Comparison of ENCODE assay signal across 9 mouse cellular contexts in the genomic region with DNA sequence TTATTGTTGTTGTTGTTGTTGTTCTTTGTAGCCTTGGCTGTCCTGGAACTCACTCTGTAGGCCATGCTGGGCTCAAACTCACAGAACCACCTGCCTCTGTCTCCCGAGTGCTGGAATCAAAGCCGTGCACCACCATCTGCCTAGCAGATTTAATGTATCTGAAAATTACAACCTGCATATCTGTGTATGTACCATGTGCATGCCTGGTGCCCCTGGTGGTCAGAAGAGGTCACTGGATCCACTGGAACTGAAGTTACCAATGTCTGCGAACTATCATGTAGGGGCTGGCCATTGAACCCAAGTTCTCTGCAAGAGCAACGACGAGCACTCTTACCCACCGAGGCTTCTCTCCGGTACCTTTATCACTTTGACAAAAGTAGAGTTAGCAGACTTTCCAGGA. TPM values are rescaled to one million over a fixed set of nuclear protein-coding genes. Genes with fewer than 3 reads are reported as not detected.
A peak's percentile ranks its signal among the peaks of the same experiment; 100 is the strongest.
DNase-seq lines count a peak whose midpoint lies in the region; ATAC-seq and TF ChIP-seq lines count a peak whose summit lies in the region.
"Had no signal": no experiment of that assay in that cellular context is flagged by ENCODE, and none has a peak within 500 bp of the region (broad histone marks: within the 10 kb centered on the region; RNA-seq: fewer than 3 reads in every experiment).

No protein-coding gene starts in this region.

- 94% methylated on average over 7 of the region's 7 CpGs for WGBS in midbrain, embryonic 14.5 days
- whole genome bisulfite sequencing in midbrain, embryonic 10.5 days = 95% methylated on average over 7 of the region's 7 CpGs
- 93% methylated on average over 7 of the region's 7 CpGs for WGBS in midbrain, embryonic 16.5 days

- no peaks in the 10 kb centered on the region for H3K36me3 ChIP-seq in midbrain, embryonic 14.5 days (ENCODE audit: control insufficient read depth, insufficient read depth, low read length)
- peaks cover 6% of the 10 kb centered on the region for H3K36me3 ChIP-seq in midbrain, embryonic 10.5 days
- no peaks in the 10 kb centered on the region for H3K36me3 ChIP-seq in midbrain, embryonic 16.5 days (ENCODE audit: control insufficient read depth, insufficient read depth, low read length)

- no peak overlapping the region for H3K4me2 ChIP-seq in midbrain, embryonic 14.5 days (ENCODE audit: low read length)
- H3K4me2 ChIP-seq in midbrain, embryonic 16.5 days (ENCODE audit: low read length) = no peak overlapping the region

- no peak; the same call in 1 of the 2 replicates for ATAC-seq in midbrain, embryonic 14.5 days (ENCODE audit: low FRiP score, low TSS enrichment)
- ATAC-seq in midbrain, embryonic 16.5 days = 0 out of 2 replicates have a peak, but pooled peaks have one; percentile 37

- DNase-seq in heart, adult 11 months = peak; percentile 86
- DNase-seq in heart, adult 18-20 months = no peak
- peak; percentile 18 for DNase-seq in midbrain, embryonic 14.5 days
- no peak for DNase-seq in midbrain, embryonic 10.5 days (ENCODE audit: low spot score)
- DNase-seq in urinary bladder, postnatal 14 days (ENCODE audit: low spot score) = no peak
- no peak for DNase-seq in right cerebral cortex, postnatal 25 days
- DNase-seq: heart, postnatal 36 days had no signal

- no peak overlapping the region for H3K4me3 ChIP-seq in midbrain, embryonic 14.5 days (replicated peaks; ENCODE audit: low read depth, low read length)
- H3K4me3 ChIP-seq in midbrain, embryonic 10.5 days = no peak overlapping the region
- no peak overlapping the region for H3K4me3 ChIP-seq in cortical plate, adult 2 months (ENCODE audit: insufficient read depth, low read length)
- H3K4me3 ChIP-seq in midbrain, embryonic 16.5 days (ENCODE audit: low read depth, low read length) = no peak overlapping the region

- no peaks in the 10 kb centered on the region for H3K9me3 ChIP-seq in midbrain, embryonic 14.5 days (ENCODE audit: control insufficient read depth, low read length)
- no peaks in the 10 kb centered on the region for H3K9me3 ChIP-seq in midbrain, embryonic 10.5 days (replicated peaks)
- no peaks in the 10 kb centered on the region for H3K9me3 ChIP-seq in midbrain, embryonic 16.5 days (replicated peaks; ENCODE audit: control insufficient read depth, low read length, poor library complexity, severe bottlenecking)

- no peaks in the 10 kb centered on the region for H3K27me3 ChIP-seq in midbrain, embryonic 14.5 days (ENCODE audit: control insufficient read depth, insufficient read depth, low read length)
- H3K27me3 ChIP-seq in midbrain, embryonic 10.5 days (ENCODE audit: low read depth, poor library complexity, severe bottlenecking) = no peaks in the 10 kb centered on the region
- no peaks in the 10 kb centered on the region for H3K27me3 ChIP-seq in midbrain, embryonic 16.5 days (ENCODE audit: control insufficient read depth, insufficient read depth, low read depth, low read length)

- no peak overlapping the region for H3K9ac ChIP-seq in midbrain, embryonic 14.5 days (replicated peaks; ENCODE audit: low read length)
- H3K9ac ChIP-seq in midbrain, embryonic 16.5 days (ENCODE audit: low read depth, low read length) = no peak overlapping the region

- H3K27ac ChIP-seq in midbrain, embryonic 14.5 days (replicated peaks; ENCODE audit: low read depth, low read length) = no peak overlapping the region
- no peak overlapping the region for H3K27ac ChIP-seq in midbrain, embryonic 10.5 days (replicated peaks)
- H3K27ac ChIP-seq in cortical plate, adult 2 months (ENCODE audit: insufficient read depth, low read length) = no peak overlapping the region
- H3K27ac ChIP-seq in midbrain, embryonic 16.5 days (ENCODE audit: low read length) = no peak overlapping the region

- TF ChIP-seq POLR2A in cortical plate, adult 2 months (IDR thresholded peaks at IDR 0.05; ENCODE audit: extremely low read depth, insufficient read depth, low read length) = no peak

- 0 out of 2 replicates have a peak, but pooled peaks have one; percentile 8 for TF ChIP-seq CTCF in cortical plate, adult 2 months (IDR thresholded peaks at IDR 0.05; ENCODE audit: extremely low read depth, insufficient read depth, low read length)

- H3K4me1 ChIP-seq in midbrain, embryonic 14.5 days (ENCODE audit: control insufficient read depth, insufficient read depth, low read length) = no peaks in the 10 kb centered on the region
- no peaks in the 10 kb centered on the region for H3K4me1 ChIP-seq in midbrain, embryonic 10.5 days
- no peaks in the 10 kb centered on the region for H3K4me1 ChIP-seq in cortical plate, adult 2 months (ENCODE audit: control insufficient read depth, insufficient read depth, low read length)
- H3K4me1 ChIP-seq in midbrain, embryonic 16.5 days (ENCODE audit: control insufficient read depth, insufficient read depth, low read length) = peaks cover 3% of the 10 kb centered on the region; the same call in 1 of the 2 replicates

RNA-seq across cellular contexts. Expression of a gene that starts 15.1 kb away (rescaled TPM):
- 10 to 100 TPM; 12.4 to 13.5 TPM for total RNA-seq in heart, adult 18-20 months (2021)
- polyA plus RNA-seq in midbrain, embryonic 14.5 days (2014; fragmentation: Nextera tagmentation; extraction: Ambion mirVana) = 29.8 and 34.3 TPM in 2 replicates
- 37.3 and 40.7 TPM in 2 replicates for polyA plus RNA-seq in midbrain, embryonic 10.5 days (2016; fragmentation: Nextera tagmentation; extraction: Ambion mirVana)
- polyA plus RNA-seq in cortical plate, adult 2 months (2012; rRNA removed) = 15.2 and 20.2 TPM in 2 replicates
- 36.9 and 39.2 TPM in 2 replicates for polyA plus RNA-seq in midbrain, embryonic 16.5 days (2015; fragmentation: Nextera tagmentation; extraction: Ambion mirVana)

RNA-seq across cellular contexts. Expression of a gene that starts 23.7 kb away (rescaled TPM):
- 1 to 10 TPM; 1.3 to 1.7 TPM for total RNA-seq in heart, adult 18-20 months (2021)
- 3.3 TPM in 2 replicates for polyA plus RNA-seq in midbrain, embryonic 14.5 days (2014; fragmentation: Nextera tagmentation; extraction: Ambion mirVana)
- 0.82 and 1.1 TPM in 2 replicates for polyA plus RNA-seq in midbrain, embryonic 10.5 days (2016; fragmentation: Nextera tagmentation; extraction: Ambion mirVana)
- 23.3 and 25.2 TPM in 2 replicates for polyA plus RNA-seq in cortical plate, adult 2 months (2012; rRNA removed)
- 3.4 and 3.8 TPM in 2 replicates for polyA plus RNA-seq in midbrain, embryonic 16.5 days (2015; fragmentation: Nextera tagmentation; extraction: Ambion mirVana)

Comparison
In these comparisons a context has a peak if more than half of its experiments do, and no peak if none do; other contexts are left out.
1. DNase-seq: peak in heart, adult 11 months (single experiment) and midbrain, embryonic 14.5 days (single experiment); none in heart, adult 18-20 months (0 of 2), midbrain, embryonic 10.5 days (single experiment), urinary bladder, postnatal 14 days (single experiment) and right cerebral cortex, postnatal 25 days (single experiment).